8 mouse cellular contexts compared by ENCODE assay signal in the genomic region with DNA sequence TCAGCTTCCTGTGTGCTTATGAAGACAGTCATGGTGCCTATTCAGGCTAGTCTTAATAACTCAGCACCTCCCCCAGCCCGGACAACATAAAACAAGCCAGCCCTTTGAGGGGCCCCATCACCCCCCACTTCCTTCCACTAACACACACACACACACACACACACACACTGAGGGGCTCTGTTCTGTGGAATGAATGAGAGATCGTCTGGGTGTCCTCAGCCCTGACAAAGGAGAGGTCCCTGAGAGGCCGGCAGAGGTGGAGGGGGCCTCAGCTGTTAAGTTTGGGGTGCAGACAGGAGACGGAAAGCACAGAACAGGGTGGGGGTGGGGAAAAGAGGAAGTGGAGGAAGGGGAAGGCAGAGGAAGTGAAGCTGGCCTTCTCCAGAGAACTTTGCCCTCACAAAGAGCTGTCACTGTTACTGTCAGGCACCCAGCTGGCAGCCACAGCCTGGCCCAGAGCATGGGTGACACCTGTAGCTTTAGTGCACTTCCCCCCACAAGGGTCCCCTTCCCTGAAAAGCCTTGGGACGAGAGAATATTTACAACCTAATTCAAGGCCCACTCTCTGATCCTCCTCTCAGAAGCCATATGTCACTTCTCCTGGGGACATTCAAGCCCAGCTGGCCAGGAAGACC. TPM values are rescaled to one million over a fixed set of nuclear protein-coding genes. Genes with fewer than 3 reads are reported as not detected.
DNase-seq lines count a peak whose midpoint lies in the region; ATAC-seq lines count a peak whose summit lies in the region.

No protein-coding gene starts in this region.

- ATAC-seq in embryonic facial prominence, embryonic 14.5 days (ENCODE audit: low read depth) = no peak
- peak; percentile 6 for ATAC-seq in inflammation-experienced regulatory T-cells, adult 6 months
- ATAC-seq in liver, embryonic 15.5 days (ENCODE audit: insufficient read depth) = no peak
- ATAC-seq in neural tube, embryonic 15.5 days (ENCODE audit: low FRiP score) = no peak

- DNase-seq in heart, adult 18-20 months = peak; percentile 61 to 64
- no peak for DNase-seq in heart, postnatal 25 days (ENCODE audit: low spot score)
- DNase-seq in embryonic facial prominence, embryonic 14.5 days (ENCODE audit: low spot score) = peak; percentile 50
- no peak for DNase-seq in gastrocnemius, postnatal 14 days
- DNase-seq in urinary bladder, adult 18-20 months (ENCODE audit: low spot score in 2 of 2) = no peak

- H3K27me3 ChIP-seq in embryonic facial prominence, embryonic 14.5 days (replicated peaks; ENCODE audit: control insufficient read depth, insufficient read depth, low read length) = no peaks in the 10 kb centered on the region
- H3K27me3 ChIP-seq in liver, embryonic 15.5 days = no peaks in the 10 kb centered on the region
- no peaks in the 10 kb centered on the region for H3K27me3 ChIP-seq in neural tube, embryonic 15.5 days (replicated peaks)

- peak overlapping the region; percentile 67 for H3K27ac ChIP-seq in embryonic facial prominence, embryonic 14.5 days (replicated peaks; ENCODE audit: low read depth, low read length)
- peak overlapping the region; percentile 98 for H3K27ac ChIP-seq in liver, embryonic 15.5 days (replicated peaks)
- H3K27ac ChIP-seq in neural tube, embryonic 15.5 days (replicated peaks) = peak overlapping the region; percentile 100

- intact Hi-C loops in heart, postnatal 25 days (cut with DNase I) = loop anchor here (2.0 to 5.0 kb wide), 2 partner anchors 18 to 87 kb away; no protein-coding TSS in a partner anchor
- intact Hi-C loops in gastrocnemius, postnatal 14 days (cut with DNase I; ENCODE audit: low total_unique reads) = no loop called here

- peaks cover 32% of the 10 kb centered on the region for H3K4me1 ChIP-seq in embryonic facial prominence, embryonic 14.5 days (ENCODE audit: control insufficient read depth, insufficient read depth, low read length)
- H3K4me1 ChIP-seq in liver, embryonic 15.5 days (replicated peaks) = peaks cover 80% of the 10 kb centered on the region
- peaks cover 42% of the 10 kb centered on the region for H3K4me1 ChIP-seq in neural tube, embryonic 15.5 days

- no peaks in the 10 kb centered on the region for H3K9me3 ChIP-seq in embryonic facial prominence, embryonic 14.5 days (ENCODE audit: control insufficient read depth, low read length)
- H3K9me3 ChIP-seq in liver, embryonic 15.5 days (replicated peaks) = no peaks in the 10 kb centered on the region
- H3K9me3 ChIP-seq in neural tube, embryonic 15.5 days (replicated peaks) = no peaks in the 10 kb centered on the region

- peak overlapping the region; percentile 31; the same call in 1 of the 2 replicates for H3K9ac ChIP-seq in embryonic facial prominence, embryonic 14.5 days (ENCODE audit: low read depth, low read length)
- H3K9ac ChIP-seq in liver, embryonic 15.5 days = peak overlapping the region; percentile 39; the same call in 1 of the 2 replicates
- no peak overlapping the region for H3K9ac ChIP-seq in neural tube, embryonic 15.5 days (replicated peaks)

- 0 out of 2 replicates have a peak overlapping the region, but pooled peaks have one; percentile 2 for H3K4me2 ChIP-seq in embryonic facial prominence, embryonic 14.5 days (ENCODE audit: low read depth, low read length)
- peak overlapping the region; percentile 91 for H3K4me2 ChIP-seq in liver, embryonic 15.5 days
- no peak overlapping the region for H3K4me2 ChIP-seq in neural tube, embryonic 15.5 days

- 31% methylated on average over 5 of the region's 5 CpGs for WGBS in embryonic facial prominence, embryonic 14.5 days
- 16% methylated on average over 5 of the region's 5 CpGs for WGBS in liver, embryonic 15.5 days (ENCODE audit: insufficient replicate concordance)
- WGBS in neural tube, embryonic 15.5 days = 20% methylated on average over 5 of the region's 5 CpGs

- H3K36me3 ChIP-seq in embryonic facial prominence, embryonic 14.5 days (ENCODE audit: control insufficient read depth, insufficient read depth, low read length) = peaks cover 16% of the 10 kb centered on the region
- peaks cover 15% of the 10 kb centered on the region for H3K36me3 ChIP-seq in liver, embryonic 15.5 days (replicated peaks)
- peaks cover 13% of the 10 kb centered on the region for H3K36me3 ChIP-seq in neural tube, embryonic 15.5 days

- H3K4me3 ChIP-seq in embryonic facial prominence, embryonic 14.5 days (ENCODE audit: low read depth, low read length) = no peak overlapping the region
- no peak overlapping the region; the same call in 1 of the 2 replicates for H3K4me3 ChIP-seq in liver, embryonic 15.5 days (replicated peaks)
- no peak overlapping the region for H3K4me3 ChIP-seq in neural tube, embryonic 15.5 days (replicated peaks)

RNA-seq across cellular contexts. Expression of a gene that starts 2.5 kb away (rescaled TPM):
- 1,000 to 10,000 TPM in 1 of 2 experiments, 100 to 1,000 TPM in 1; 875 to 1,008 TPM for total RNA-seq in heart, adult 18-20 months (2021)
- 100 to 1,000 TPM; 898 to 947 TPM for total RNA-seq in heart, postnatal 25 days (2021)
- polyA plus RNA-seq in embryonic facial prominence, embryonic 14.5 days (2014; fragmentation: Nextera tagmentation; extraction: Ambion mirVana) = 12,527 and 12,883 TPM in 2 replicates
- over 10,000 TPM; 20,020 to 68,742 (median 52,499) TPM for polyA plus RNA-seq in inflammation-experienced regulatory T-cells, adult 6 months (2017; shearing (Covaris generic))
- polyA plus RNA-seq in liver, embryonic 15.5 days (2015; fragmentation: Nextera tagmentation; extraction: Ambion mirVana) = 5,733 and 6,728 TPM in 2 replicates
- 12,525 and 12,918 TPM in 2 replicates for polyA plus RNA-seq in neural tube, embryonic 15.5 days (2015; fragmentation: Nextera tagmentation; extraction: Ambion mirVana)
- total RNA-seq in gastrocnemius, postnatal 14 days (2021) = 1,000 to 10,000 TPM in 1 of 2 experiments, 100 to 1,000 TPM in 1; 856 to 1,248 TPM

RNA-seq across cellular contexts. Expression of a gene that starts 13.8 kb away (rescaled TPM):
- 1 to 10 TPM; 4.6 to 4.7 TPM for total RNA-seq in heart, adult 18-20 months (2021)
- total RNA-seq in heart, postnatal 25 days (2021) = 1 to 10 TPM; 5.4 to 6.0 TPM
- polyA plus RNA-seq in embryonic facial prominence, embryonic 14.5 days (2014; fragmentation: Nextera tagmentation; extraction: Ambion mirVana) = 9.2 and 9.4 TPM in 2 replicates
- 1 to 10 TPM; 4.6 to 5.8 (median 5.5) TPM for polyA plus RNA-seq in inflammation-experienced regulatory T-cells, adult 6 months (2017; shearing (Covaris generic))
- 3.3 and 4.2 TPM in 2 replicates for polyA plus RNA-seq in liver, embryonic 15.5 days (2015; fragmentation: Nextera tagmentation; extraction: Ambion mirVana)
- polyA plus RNA-seq in neural tube, embryonic 15.5 days (2015; fragmentation: Nextera tagmentation; extraction: Ambion mirVana) = 29.4 TPM in 2 replicates
- 1 to 10 TPM; 5.8 to 7.1 TPM for total RNA-seq in gastrocnemius, postnatal 14 days (2021)

RNA-seq across cellular contexts. Expression of a gene that starts 51.1 kb away (rescaled TPM):
- total RNA-seq in heart, adult 18-20 months (2021) = 10 to 100 TPM; 18.2 to 21.6 TPM
- total RNA-seq in heart, postnatal 25 days (2021) = 10 to 100 TPM; 36.6 to 42.8 TPM
- polyA plus RNA-seq in embryonic facial prominence, embryonic 14.5 days (2014; fragmentation: Nextera tagmentation; extraction: Ambion mirVana) = 338 and 413 TPM in 2 replicates
- 1 to 10 TPM in 1 of 3 experiments, not detected in 2; 1.2 TPM for polyA plus RNA-seq in inflammation-experienced regulatory T-cells, adult 6 months (2017; shearing (Covaris generic))
- 23.0 and 23.4 TPM in 2 replicates for polyA plus RNA-seq in liver, embryonic 15.5 days (2015; fragmentation: Nextera tagmentation; extraction: Ambion mirVana)
- 385 and 432 TPM in 2 replicates for polyA plus RNA-seq in neural tube, embryonic 15.5 days (2015; fragmentation: Nextera tagmentation; extraction: Ambion mirVana)
- 10 to 100 TPM; 52.2 to 72.9 TPM for total RNA-seq in gastrocnemius, postnatal 14 days (2021)

Comparison
In these comparisons a context has a peak if more than half of its experiments do, and no peak if none do; other contexts are left out.
1. DNase-seq: peak in heart, adult 18-20 months (2 of 2) and embryonic facial prominence, embryonic 14.5 days (single experiment); none in heart, postnatal 25 days (single experiment), gastrocnemius, postnatal 14 days (single experiment) and urinary bladder, adult 18-20 months (0 of 2).
2. RNA of a gene that starts 51.1 kb away (polyA plus RNA-seq): 385 to 432 TPM in neural tube, embryonic 15.5 days and 338 to 413 TPM in embryonic facial prominence, embryonic 14.5 days; 23.0 to 23.4 TPM in liver, embryonic 15.5 days and 1.2 TPM in inflammation-experienced regulatory T-cells, adult 6 months; every median in the first group is over 10 times any median in the second.
3. Peak in every context shown above with its lines, with median percentiles within 50 percentile points of each other: H3K27ac ChIP-seq.